Mouse (Mus musculus) frontal cortex, postnatal 36 days (tissue): ENCODE results near the gene Il18.

Experiments
- DNase-seq, 2 experiments: peaks; one replicate each; pipeline ENCODE4 v3.0.0; 2022; ENCODE audit warnings: low spot score in 2 of 2

Il18 gene

GRCm38 (mm10) chr9:50553547-50553946 is 1.1 kb upstream of the Il18 start:
- no peak for DNase-seq

- DNase-seq = no peak
Observed at GRCm38 (mm10) chr9:50555094-50555446, 443 bp downstream of the Il18 start, which contains the start of gene Bco2. TSS of gene Bco2 (minus strand) at chr9:50555181.

- no peak for DNase-seq
Observed at GRCm38 (mm10) chr9:50561145-50561917, 6.7 kb downstream of the Il18 start, which contains the start of gene Tex12. TSS of gene Tex12 (minus strand) at chr9:50561325.

GRCm38 (mm10) chr9:50561918-50562360 is 7.3 kb downstream of the Il18 start:
- no peak for DNase-seq

- no peak for DNase-seq
Observed at GRCm38 (mm10) chr9:50565173-50565572, 10.5 kb downstream of the Il18 start.

- no peak for DNase-seq
Observed at GRCm38 (mm10) chr9:50565940-50566339, 11.3 kb downstream of the Il18 start.

- DNase-seq = no peak
Observed at GRCm38 (mm10) chr9:50567372-50567771, 12.7 kb downstream of the Il18 start.

GRCm38 (mm10) chr9:50567881-50568280 is 13.3 kb downstream of the Il18 start:
- DNase-seq = no peak

GRCm38 (mm10) chr9:50569599-50570525 is 15.2 kb downstream of the Il18 start:
- DNase-seq = no peak

- no peak for DNase-seq
Observed at GRCm38 (mm10) chr9:50580370-50580769, 25.7 kb downstream of the Il18 start.

GRCm38 (mm10) chr9:50585145-50585818 is 30.7 kb downstream of the Il18 start:
- DNase-seq = no peak

GRCm38 (mm10) chr9:50586955-50587354 is 32.3 kb downstream of the Il18 start:
- no peak for DNase-seq

- DNase-seq = no peak
Observed at GRCm38 (mm10) chr9:50590856-50591518, 36.4 kb downstream of the Il18 start.

GRCm38 (mm10) chr9:50592955-50593354 is 38.3 kb downstream of the Il18 start:
- DNase-seq = no peak

- DNase-seq = no peak
Observed at GRCm38 (mm10) chr9:50593544-50593943, 38.9 kb downstream of the Il18 start.

GRCm38 (mm10) chr9:50594794-50595417 is 40.3 kb downstream of the Il18 start:
- no peak for DNase-seq

- no peak for DNase-seq
Observed at GRCm38 (mm10) chr9:50596973-50597372, 42.3 kb downstream of the Il18 start.

GRCm38 (mm10) chr9:50601536-50601935 is 46.9 kb downstream of the Il18 start:
- DNase-seq = no peak

GRCm38 (mm10) chr9:50602055-50602845 is 47.6 kb downstream of the Il18 start:
- DNase-seq = no peak
